Mouse (Mus musculus) testis, adult 2 months (tissue): ENCODE measurements at regions not wholly inside any gene's neighbourhood (a gene's known extent, or its start where the extent isn't known, plus 50 kb on each side); places are given as distances from the start of the nearest gene placed in this dataset.

Source experiments
- CTCF ChIP-seq: fragments of 200-500 bp; IDR thresholded peaks from 2 replicates; pipeline ENCODE4 v1.5.1; 2012; ENCODE audit warnings: low read depth, mild to moderate bottlenecking, inconsistent platforms, low read length, moderate library complexity; ENCODE audit not compliant: control insufficient read depth, insufficient read depth, insufficient replicate concordance
- POLR2A ChIP-seq: fragments of 200-500 bp; IDR thresholded peaks from 2 replicates; pipeline ENCODE4 v1.6.1; 2012; ENCODE audit warnings: low read depth, mild to moderate bottlenecking, inconsistent platforms, low read length, moderate library complexity; ENCODE audit not compliant: control insufficient read depth

DNA sequence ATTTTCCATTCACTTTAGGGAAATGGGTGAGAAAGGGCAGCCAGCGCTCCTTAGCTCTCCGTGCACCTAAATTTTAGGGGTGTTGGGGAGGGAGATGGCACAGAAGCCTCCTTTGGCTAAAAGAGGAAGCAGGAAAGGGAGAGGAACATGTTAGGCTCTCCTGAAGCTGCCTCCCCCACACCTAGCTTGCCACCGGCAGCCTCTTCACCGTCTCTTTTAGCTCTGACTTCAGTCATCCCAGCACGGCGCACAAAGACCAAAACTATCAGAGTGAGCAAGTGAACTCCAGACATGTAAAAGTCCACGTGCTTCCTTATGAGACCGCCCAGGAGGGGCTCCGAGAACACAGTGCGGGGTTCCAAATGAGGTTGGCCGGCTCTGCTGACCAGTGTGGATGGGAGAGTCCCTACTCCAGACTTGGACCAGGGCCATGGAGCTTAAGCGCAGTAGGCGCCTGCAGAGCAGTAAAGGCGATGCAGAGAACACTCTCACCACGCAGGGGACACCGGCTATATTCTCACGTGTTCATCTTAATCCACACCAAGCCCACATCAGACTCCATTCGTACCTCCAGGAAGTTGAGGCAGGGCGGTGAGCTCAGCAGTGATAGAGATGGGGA, 146.8 kb downstream of the Trim33 start:
- TF ChIP-seq CTCF (no peak), POLR2A (no peak)
